Mouse (Mus musculus) brain, embryonic 14.5 days (tissue): ENCODE results near the gene Rnd1. TPM values are rescaled to one million over a fixed set of nuclear protein-coding genes. Genes with fewer than 3 reads are reported as not detected.
A peak's percentile ranks its signal among the peaks of the same experiment; 100 is the strongest.

Experiments used
- DNase-seq: peaks from one replicate; pipeline ENCODE4 v3.0.0-alpha.2; 2011; ENCODE audit warnings: low read depth
- CTCF ChIP-seq: fragments of 200-500 bp; IDR thresholded peaks from 2 replicates; pipeline ENCODE4 v1.5.1; 2012; ENCODE audit warnings: inconsistent platforms, mild to moderate bottlenecking, moderate library complexity, borderline replicate concordance; ENCODE audit not compliant: insufficient read depth, insufficient read length; ENCODE audit errors: extremely low read depth
- POLR2A ChIP-seq: fragments of 200-500 bp; IDR thresholded peaks from 2 replicates; pipeline ENCODE4 v1.6.1; 2012; ENCODE audit warnings: mild to moderate bottlenecking, inconsistent platforms, borderline replicate concordance; ENCODE audit not compliant: poor library complexity, insufficient read depth, insufficient read length, severe bottlenecking; ENCODE audit errors: extremely low read depth
- polyA plus RNA-seq: library from polyadenylated mRNA; depleted of rRNA; stranded (reverse); fragments of >200 nt; gene quantifications from 2 replicates; pipeline ENCODE4 v1.2.3, GENCODE M21; 2012

The Rnd1 gene
- polyA plus RNA-seq, 1 experiment = 14.0 TPM

DNA sequence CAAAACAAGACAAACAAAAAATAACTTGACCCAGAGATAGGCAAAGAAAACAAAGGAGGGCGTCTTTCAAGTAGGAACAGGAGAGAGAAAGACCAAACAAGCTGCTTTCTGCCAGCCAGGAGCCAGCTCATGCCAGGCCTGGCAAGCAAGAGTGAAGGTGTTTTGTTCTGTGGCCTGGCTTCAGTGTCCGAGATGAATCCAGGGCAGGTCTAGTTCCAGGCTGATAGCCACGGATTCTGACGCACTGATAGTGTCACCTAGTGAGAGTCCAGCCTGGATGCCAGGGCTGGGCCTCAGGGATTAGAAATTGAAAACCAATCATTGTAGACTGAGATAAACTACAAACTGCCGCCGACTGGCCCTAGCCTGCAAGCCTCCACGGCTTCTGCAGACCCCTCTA, 716 bp upstream of the Rnd1 start:
- DNase-seq = no peak
- TF ChIP-seq CTCF = no peak
- TF ChIP-seq POLR2A = no peak

DNA sequence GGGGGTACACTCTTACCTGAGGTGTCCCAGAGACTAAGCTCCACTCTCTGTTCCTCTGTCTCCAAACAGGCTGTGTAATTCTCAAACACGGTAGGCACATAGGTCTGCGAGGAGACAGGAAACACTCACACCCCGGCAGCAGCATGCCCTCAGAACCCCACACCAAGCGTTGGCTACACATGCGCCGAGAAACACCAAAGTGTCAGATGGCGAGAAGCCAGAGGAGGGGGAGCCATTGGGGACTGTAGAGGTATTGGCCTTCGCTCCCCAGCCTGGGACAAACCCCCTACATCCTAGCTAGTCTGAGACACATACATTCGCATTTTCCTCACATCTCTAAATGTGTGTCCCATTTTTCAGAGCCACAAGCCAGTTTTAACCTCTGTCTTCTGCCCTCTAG, 790 bp downstream of the Rnd1 start:
- no peak for TF ChIP-seq POLR2A
- no peak for TF ChIP-seq CTCF
- DNase-seq = peak; percentile 58

DNA sequence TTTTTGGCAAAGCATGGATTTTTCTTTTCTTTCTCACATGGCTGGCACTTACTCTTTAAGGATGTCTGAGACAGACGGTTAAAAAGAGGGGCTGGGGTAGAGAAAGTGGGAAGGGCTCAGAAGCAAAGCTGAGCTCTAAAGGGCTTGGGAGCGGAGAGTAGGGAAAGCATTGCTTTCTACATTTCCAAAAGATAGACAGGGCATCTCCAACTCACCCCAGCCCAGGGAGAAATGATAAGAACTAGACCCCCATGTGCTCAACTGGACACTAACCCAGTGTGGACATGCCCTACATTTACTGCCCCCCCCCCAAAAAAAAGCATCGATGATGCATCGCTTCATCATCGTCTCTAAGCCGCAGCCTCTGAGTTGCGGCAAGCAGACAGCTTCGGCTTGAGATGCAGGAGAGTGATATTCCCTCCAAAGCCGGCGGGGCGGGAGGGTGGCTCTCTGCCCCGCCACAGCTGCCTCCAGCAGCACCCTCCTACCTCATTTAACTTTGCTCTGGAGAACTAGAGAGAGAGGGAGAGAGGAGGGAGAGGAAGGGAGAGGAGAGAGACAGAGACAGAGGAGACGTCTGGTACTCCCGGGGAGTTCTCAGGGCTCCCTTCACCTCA, 1.5 kb downstream of the Rnd1 start:
- no peak for TF ChIP-seq POLR2A
- TF ChIP-seq CTCF = no peak
- peak; percentile 37 for DNase-seq

DNA sequence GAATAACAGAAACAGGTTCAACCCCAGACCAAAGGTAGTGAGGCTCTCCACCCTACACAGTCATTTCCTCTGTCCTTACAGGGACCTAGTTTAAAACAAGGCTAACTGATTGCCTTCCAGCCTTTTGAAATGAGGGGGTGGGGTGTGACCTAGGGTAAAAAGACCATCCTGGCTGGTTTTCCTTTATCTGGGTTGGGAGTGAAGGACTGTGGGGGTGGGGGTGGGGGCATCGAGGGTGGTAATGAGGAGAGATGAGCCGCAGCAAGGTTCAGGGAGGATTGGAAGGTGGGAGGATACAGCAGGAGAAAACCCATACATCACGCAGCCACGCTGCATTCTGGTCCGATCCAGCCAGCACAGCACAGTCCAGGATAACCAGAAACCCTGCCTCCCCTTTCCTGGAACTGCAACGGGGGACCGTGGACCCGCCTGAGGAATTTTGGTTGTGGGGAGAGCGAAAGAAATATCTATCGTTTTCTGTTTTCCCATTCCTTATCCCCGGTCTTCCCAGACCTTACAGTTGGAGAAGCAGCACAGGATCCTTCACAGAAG, 2.2 kb downstream of the Rnd1 start:
- TF ChIP-seq CTCF (no peak), POLR2A (no peak)
- DNase-seq = peak; percentile 26

DNA sequence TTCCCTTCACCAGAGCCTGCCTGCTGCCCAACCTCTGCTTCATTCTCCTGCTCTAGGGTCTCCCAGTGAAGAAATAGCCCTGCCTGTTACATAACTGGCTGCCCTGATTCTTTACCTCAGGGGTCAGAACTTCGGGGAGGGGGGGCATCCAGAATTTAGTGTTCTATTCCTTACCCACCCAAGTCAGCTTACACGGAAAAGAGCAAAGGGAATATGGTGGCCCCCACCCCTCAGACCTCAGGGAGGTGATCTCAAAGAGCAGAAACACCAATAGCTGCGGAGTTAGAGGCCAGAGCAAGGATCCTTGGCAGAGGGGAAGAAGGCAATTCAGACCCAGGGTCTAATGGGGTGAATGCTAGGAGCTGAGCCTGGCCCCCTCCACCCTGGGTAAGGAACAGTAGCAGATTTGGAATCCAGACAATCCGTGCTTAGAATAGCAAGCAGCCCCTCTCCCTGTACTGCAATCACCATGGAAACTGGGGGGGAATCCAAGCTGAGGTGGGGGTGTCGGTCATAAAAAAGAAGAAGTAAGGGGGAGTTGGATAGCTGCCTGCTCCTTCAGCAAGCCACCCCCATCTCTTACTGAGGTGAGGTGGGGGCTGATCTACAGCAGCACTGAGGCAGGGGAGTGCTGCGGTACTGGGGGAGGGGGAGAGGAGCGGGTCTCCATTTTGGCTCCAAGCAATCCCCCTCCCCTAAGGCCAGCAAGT, 2.8 kb downstream of the Rnd1 start:
- peak; percentile 95 for DNase-seq

DNA sequence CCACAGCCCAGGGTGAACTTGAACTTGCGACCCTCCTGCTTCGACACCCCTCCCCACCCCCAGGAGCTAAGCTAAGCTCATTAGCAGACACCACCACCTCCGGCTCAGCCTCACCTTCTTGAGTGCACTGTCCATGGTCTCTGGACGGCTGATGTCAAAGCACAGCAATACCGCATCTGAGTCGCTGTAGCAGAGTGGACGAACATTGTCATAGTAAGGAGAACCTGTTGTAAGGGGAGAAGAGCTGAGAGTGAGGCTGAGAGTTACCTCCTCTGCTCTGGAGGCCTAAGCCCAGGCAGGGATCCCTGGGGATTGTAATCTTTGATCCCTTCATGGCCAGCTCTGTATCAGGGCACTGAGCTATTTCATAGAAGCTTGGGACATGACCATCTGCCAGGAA, 3.5 kb downstream of the Rnd1 start:
- no peak for DNase-seq
- no peak for TF ChIP-seq POLR2A
- TF ChIP-seq CTCF = no peak

More for the DNA sequence above, 2.8 kb downstream of the Rnd1 start:
- TF ChIP-seq POLR2A (no peak), CTCF (no peak)

DNA sequence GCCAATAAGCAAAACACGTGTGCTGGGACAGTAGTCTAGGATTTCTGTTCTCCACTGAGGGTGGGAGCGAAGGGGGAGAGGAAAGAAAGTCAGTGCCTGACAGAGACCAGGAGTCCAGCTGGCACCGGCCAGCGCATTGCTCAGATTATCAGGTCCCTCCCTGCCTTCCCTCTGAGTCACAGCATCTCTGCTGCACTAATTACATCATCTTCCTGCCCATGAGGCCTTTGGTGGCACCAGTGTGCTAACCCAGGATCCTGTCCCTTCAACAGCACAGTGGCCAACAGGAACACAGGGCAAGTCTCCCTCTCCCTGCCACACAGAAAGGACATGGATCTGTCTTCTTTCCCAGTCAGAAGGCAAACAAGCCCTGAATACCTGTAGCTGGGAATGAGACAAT, 4.7 kb downstream of the Rnd1 start:
- TF ChIP-seq CTCF (no peak), POLR2A (no peak)
- DNase-seq = no peak

DNA sequence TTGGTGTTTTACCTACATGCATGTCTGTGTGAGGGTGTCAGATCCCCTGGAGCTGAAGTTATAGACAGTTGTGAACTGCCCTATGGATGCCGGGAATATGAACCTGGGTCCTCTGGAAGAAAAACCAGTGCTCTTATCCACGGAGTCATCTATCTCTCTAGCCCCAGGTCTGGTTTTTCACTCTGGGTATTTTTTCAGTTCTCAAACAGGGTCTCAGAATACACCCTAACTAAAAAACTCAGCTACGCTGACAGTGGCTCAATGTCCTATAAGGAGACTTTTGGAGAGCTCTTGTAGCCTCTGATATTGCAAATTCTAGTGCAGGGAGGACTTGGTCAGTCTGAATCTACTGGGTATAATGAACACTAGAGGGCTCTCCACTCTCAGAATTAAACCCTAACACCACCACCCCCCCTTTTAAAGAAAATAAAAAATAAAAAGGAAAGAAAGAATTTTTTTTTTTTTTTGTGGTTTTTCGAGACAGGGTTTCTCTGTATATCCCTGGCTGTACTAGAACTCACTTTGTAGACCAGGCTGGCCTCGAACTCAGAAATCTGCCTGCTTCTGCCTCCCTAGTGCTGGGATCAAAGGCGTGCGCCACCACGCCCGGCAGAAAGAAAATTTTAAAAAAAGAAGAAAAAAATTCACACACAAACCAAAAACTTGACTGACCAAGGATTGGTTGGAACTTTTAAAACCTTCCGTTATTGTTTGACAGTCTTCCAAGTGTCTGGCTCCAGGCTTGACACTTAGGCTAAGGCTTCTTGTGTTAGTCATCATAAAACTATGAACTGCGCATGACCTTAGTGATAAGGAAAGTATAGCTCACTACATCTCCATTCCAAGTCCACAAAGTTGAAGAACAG, 13.0 kb downstream of the Rnd1 start:
- TF ChIP-seq CTCF = peak; percentile 25; the same call in 1 of the 2 replicates
- no peak for TF ChIP-seq POLR2A
- peak; percentile 60 for DNase-seq

DNA sequence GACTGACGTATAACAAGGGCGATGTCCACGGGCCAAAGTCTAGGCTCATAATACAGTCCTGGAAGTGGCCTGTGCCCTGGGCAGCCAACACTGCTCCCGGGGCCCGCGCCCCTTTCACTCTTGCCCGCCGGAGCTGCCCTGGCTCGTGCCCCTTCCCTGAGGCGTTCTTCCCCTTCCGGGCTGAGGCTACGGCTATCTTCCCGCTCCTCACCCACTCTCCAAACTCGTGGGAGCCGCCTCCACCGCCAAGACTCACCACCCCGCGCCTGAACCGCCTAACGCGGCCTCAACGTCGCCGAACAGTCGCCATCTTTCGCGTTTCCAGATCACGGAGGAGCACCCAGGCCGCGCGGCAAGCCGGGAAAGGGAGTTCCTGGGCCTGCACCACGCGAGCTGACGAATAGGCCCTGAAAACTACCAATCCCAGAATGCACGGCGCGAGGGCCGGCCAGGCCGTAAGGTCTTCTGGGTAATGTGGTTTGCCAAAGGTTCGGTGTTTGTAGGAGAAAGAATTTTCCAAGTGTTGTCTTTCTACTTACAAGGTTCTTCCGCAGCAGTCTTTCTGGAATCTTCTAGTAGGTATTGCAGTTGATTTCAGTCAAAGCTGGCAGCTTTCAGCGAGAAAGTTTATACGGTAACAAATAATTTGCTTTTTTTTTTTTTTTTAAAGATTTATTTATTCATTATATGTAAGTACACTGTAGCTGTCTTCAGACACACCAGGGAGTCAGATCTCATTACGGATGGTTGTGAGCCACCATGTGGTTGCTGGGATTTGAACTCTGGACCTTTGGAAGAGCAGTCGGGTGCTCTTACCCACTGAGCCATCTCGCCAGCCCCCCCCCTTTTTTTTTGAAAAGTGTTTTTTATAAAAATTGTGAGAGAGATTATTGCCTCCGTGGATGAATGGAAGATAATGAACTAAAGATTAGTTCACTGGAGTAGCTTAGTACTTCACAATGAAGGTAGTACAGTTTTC, 14.4 kb downstream of the Rnd1 start, which contains the start of gene Ddx23:
Gene Ddx23 (minus strand): TSS at position 328 of the 979 bp plus-strand sequence.
- TF ChIP-seq CTCF (no peak), POLR2A (peak; percentile 50; the same call in 1 of the 2 replicates)
- DNase-seq = peak; percentile 99

DNA sequence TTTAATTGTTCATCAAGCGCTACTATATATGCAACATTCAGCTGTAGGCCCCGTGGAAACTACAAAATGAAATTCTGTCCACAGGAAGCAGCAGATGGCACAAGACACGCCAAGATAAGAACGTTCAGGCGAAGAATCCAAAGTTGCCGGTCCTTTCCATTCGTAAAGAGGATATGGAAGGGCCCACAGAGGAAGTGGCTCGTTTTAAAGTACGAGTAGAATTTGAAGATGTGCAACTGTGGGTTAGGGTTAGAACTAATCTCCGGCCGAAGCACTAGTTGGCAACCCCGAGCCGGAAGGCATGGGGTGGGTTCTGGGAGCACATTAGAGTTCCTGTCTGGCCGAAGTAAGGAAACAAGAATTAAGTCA, 15.1 kb downstream of the Rnd1 start:
- DNase-seq = peak; percentile 48
- no peak for TF ChIP-seq CTCF
- TF ChIP-seq POLR2A = no peak

DNA sequence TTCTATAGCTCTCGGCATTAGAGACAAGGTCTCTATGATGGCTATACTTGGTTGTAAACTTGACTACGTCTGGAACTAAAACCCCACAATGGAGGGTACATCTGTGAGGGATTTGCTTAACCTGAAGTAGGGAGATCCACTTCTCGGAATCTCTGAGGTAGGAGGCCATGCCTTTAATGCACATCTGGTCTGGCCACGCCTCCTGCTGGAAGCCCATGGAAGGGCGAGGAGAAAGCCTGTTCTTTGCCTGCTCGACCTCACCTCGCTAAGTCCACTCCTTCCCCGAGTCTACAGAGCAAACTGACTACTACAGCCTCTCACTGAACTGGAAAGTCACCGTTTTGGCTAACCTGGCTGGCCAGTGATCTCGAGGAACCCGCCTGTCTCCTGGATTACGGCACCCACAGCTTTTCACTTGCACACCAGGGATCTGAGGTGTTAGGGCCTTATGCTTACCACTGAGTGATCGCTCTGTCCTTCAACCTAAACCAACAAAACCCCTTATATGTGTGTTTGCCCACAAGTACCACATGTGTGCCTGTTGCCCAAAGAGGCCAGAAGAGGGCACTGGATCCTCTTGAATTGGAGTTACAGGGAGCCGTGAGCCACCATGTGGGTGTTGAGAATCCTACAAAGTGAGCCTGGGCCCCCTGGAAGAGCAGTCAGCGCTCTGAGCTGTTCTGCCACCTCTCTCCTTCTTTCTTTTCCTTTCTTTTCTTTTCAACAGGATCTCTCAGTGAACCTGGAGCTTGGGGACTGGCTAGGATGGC, 20.1 kb downstream of the Rnd1 start:
- TF ChIP-seq POLR2A (no peak), CTCF (peak; percentile 20; the same call in 1 of the 2 replicates)

More for the DNA sequence above, 20.1 kb downstream of the Rnd1 start:
- no peak for DNase-seq
